28 mouse cellular contexts compared by ENCODE assay signal in the genomic region with DNA sequence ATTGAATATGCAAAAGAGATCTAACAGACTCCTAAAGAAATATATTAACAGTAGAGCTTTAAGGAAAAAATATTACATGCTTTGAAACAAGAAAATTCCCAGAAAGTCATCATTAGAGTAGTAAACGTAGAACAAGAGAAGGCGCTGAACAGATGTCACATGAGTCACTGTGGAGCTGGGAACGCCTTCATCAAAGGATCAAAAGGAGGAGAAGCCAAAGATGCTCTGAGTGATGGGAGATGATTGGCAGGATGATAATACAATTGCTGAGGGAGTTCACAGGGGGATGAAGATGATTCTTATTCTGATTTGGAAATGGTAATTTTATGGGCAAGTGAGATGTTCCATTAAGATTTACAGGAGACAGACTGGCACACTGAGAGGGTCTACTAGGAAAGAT.
"Had no signal": no experiment of that assay in that cellular context is flagged by ENCODE, and none has a peak within 500 bp of the region (broad histone marks: within the 10 kb centered on the region; RNA-seq: fewer than 3 reads in every experiment).

No protein-coding gene starts in this region.

- H3K36me3 ChIP-seq: heart, embryonic 13.5 days; heart, embryonic 15.5 days; hindbrain, embryonic 13.5 days; hindbrain, embryonic 15.5 days; kidney, embryonic 15.5 days; limb, embryonic 13.5 days; limb, embryonic 15.5 days; liver, embryonic 12.5 days had no signal

- DNase-seq: gastrocnemius, adult 2 months; gastrocnemius, postnatal 14 days; gastrocnemius, postnatal 36 days; heart, adult 11 months; heart, adult 2 months; heart, postnatal 14 days; heart, postnatal 36 days; kidney, adult 11 months; kidney, adult 2 months; kidney, adult 9 months; kidney, postnatal 14 days; kidney, postnatal 36 days; layer of hippocampus, adult 9-11 months; layer of hippocampus, postnatal 36 days; left cerebral cortex, postnatal 4 days had no signal

- H3K4me2 ChIP-seq: heart, embryonic 11.5 days; heart, embryonic 13.5 days; heart, embryonic 15.5 days; hindbrain, embryonic 13.5 days; hindbrain, embryonic 15.5 days; kidney, embryonic 15.5 days; limb, embryonic 13.5 days; limb, embryonic 15.5 days; liver, embryonic 12.5 days had no signal

- H3K4me3 ChIP-seq: gastrocnemius, adult 2 months; heart, adult 2 months; heart, embryonic 13.5 days; heart, embryonic 15.5 days; hindbrain, embryonic 13.5 days; hindbrain, embryonic 15.5 days; kidney, embryonic 15.5 days; limb, embryonic 13.5 days; limb, embryonic 15.5 days; liver, embryonic 12.5 days had no signal

- H3K9me3 ChIP-seq: heart, embryonic 13.5 days; heart, embryonic 15.5 days; hindbrain, embryonic 13.5 days; hindbrain, embryonic 15.5 days; kidney, embryonic 15.5 days; limb, embryonic 13.5 days; limb, embryonic 15.5 days; liver, embryonic 12.5 days had no signal

- H3K27me3 ChIP-seq: heart, embryonic 13.5 days; heart, embryonic 15.5 days; hindbrain, embryonic 13.5 days; hindbrain, embryonic 15.5 days; kidney, embryonic 15.5 days; limb, embryonic 13.5 days; limb, embryonic 15.5 days; liver, embryonic 12.5 days had no signal

- ATAC-seq: hindbrain, postnatal 0 days; intestine, embryonic 16.5 days; liver, embryonic 12.5 days had no signal

- H3K27ac ChIP-seq: gastrocnemius, adult 2 months; heart, adult 2 months; heart, embryonic 13.5 days; heart, embryonic 15.5 days; hindbrain, embryonic 13.5 days; hindbrain, embryonic 15.5 days; hindbrain, postnatal 0 days; kidney, embryonic 15.5 days; kidney, postnatal 0 days; limb, embryonic 13.5 days; limb, embryonic 15.5 days; liver, embryonic 12.5 days; liver, embryonic 14.5 days had no signal

- H3K4me1 ChIP-seq: heart, embryonic 13.5 days; heart, embryonic 15.5 days; hindbrain, embryonic 13.5 days; hindbrain, embryonic 15.5 days; kidney, embryonic 15.5 days; limb, embryonic 13.5 days; limb, embryonic 15.5 days; liver, embryonic 12.5 days had no signal

- H3K9ac ChIP-seq: heart, embryonic 13.5 days; heart, embryonic 15.5 days; hindbrain, embryonic 13.5 days; hindbrain, embryonic 15.5 days; kidney, embryonic 15.5 days; limb, embryonic 13.5 days; limb, embryonic 15.5 days; liver, embryonic 12.5 days; liver, embryonic 14.5 days had no signal
